Mouse (Mus musculus) heart, embryonic 11.5 days (tissue): ENCODE measurements around the gene Wscd2. TPM values are rescaled to one million over a fixed set of nuclear protein-coding genes. Genes with fewer than 3 reads are reported as not detected.
A peak's percentile ranks its signal among the peaks of the same experiment; 100 is the strongest.
"Not testable (repeated sequence)": the region's sequence is repeated elsewhere in the genome, so short reads cannot be mapped to it uniquely, and the experiment has no call there.

Experiments
- ATAC-seq: fragments of 200-750 bp; cut with Nextera tagmentation; replicated peaks from 2 replicates; pipeline ENCODE4 v1.8.0; 2017; ENCODE audit warnings: moderate library complexity; ENCODE audit not compliant: insufficient number of reproducible peaks, low FRiP score, low TSS enrichment
- H3K27ac ChIP-seq: fragments of 300-500 bp; sonication (generic); 2 replicates; pipeline ENCODE4 v1.5.1; 2014; ENCODE audit warnings: mild to moderate bottlenecking, low read depth, low read length
- H3K27me3 ChIP-seq: fragments of 300-500 bp; sonication (generic); 2 replicates; pipeline ENCODE4 v1.6.1; 2014; ENCODE audit warnings: mild to moderate bottlenecking, low read length, mixed read lengths; ENCODE audit not compliant: control insufficient read depth, insufficient read depth
- H3K36me3 ChIP-seq: fragments of 300-500 bp; sonication (generic); 2 replicates; pipeline ENCODE4 v1.6.1; 2014; ENCODE audit warnings: mild to moderate bottlenecking, low read length, moderate library complexity, mixed read lengths; ENCODE audit not compliant: control insufficient read depth, insufficient read depth
- H3K4me1 ChIP-seq: fragments of 300-500 bp; sonication (generic); 2 replicates; pipeline ENCODE4 v1.6.1; 2014; ENCODE audit warnings: low read length; ENCODE audit not compliant: control insufficient read depth, insufficient read depth
- H3K4me2 ChIP-seq: fragments of 300-500 bp; sonication (generic); 2 replicates; pipeline ENCODE4 v1.6.1; 2014; ENCODE audit warnings: mild to moderate bottlenecking, moderate library complexity
- H3K4me3 ChIP-seq: fragments of 300-500 bp; sonication (generic); 2 replicates; pipeline ENCODE4 v1.5.1; 2014; ENCODE audit warnings: low read depth, low read length
- H3K9ac ChIP-seq: fragments of 300-500 bp; sonication (generic); 2 replicates; pipeline ENCODE4 v1.6.1; 2014; ENCODE audit warnings: mild to moderate bottlenecking, low read depth, low read length, moderate library complexity
- H3K9me3 ChIP-seq: fragments of 300-500 bp; sonication (generic); replicated peaks from 2 replicates; pipeline ENCODE4 v1.6.1; 2016; ENCODE audit warnings: low read length; ENCODE audit not compliant: control insufficient read depth
- WGBS: fragments of 180-500 bp; shearing (Covaris S2); extraction: QIAGEN DNeasy Blood & Tissue Kit; methylation state at CpG from one replicate; pipeline ENCODE4 v1.1.7; 2014; ENCODE audit not compliant: insufficient replicate concordance; 5-methylcytosine and 5-hydroxymethylcytosine counted together
- polyA plus RNA-seq: library from polyadenylated mRNA; unstranded; fragments of >200 nt; fragmentation: Nextera tagmentation; extraction: Ambion mirVana; gene quantifications from 2 replicates; pipeline ENCODE4 v1.2.1, GENCODE M21; 2014

Wscd2 gene
- polyA plus RNA-seq, 1 experiment from 2014 or later: 2.4 TPM

DNA sequence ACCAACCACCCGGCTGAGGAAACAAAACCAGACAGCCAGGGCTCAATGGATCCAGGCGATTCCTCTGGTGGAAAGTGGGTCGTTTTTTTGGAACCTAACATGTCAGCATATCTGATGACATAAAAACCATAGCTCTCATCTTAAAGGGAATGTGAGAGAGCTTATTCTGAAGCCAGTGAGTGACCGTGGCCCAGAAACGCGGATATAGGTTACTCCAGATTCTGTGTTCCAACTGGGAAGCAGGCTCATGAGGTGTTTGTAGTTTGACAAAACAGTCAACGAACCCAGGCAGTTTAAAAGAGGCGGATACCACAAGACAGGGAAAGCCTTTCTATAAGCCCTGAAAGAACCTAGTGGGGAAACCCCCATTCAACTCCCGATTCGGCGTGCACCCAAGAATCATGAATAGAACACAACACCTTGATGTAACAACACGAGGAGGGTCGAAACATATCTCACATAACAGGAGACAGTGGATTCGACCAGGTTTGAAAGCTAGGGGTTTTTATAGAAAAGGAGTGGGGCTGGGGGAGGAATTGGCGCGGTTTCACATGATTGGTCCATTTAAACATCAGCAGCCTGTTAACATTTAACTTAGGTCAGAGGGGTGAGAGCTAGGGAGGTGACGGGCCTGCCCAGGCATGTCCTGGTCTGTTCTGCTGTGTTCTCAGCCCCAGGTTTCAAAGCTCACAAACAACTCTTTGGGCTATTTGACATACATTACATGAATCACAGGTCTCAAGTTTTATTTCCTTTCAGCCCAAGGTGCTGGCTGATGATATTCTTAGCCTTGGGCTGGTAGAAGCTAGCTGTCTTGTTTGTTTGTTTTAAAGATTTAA is 95.7 kb downstream of the Wscd2 start:
- not testable (repeated sequence) for H3K27me3 ChIP-seq, H3K4me1 ChIP-seq, H3K36me3 ChIP-seq, ATAC-seq, H3K4me2 ChIP-seq, H3K9ac ChIP-seq, H3K4me3 ChIP-seq, H3K27ac ChIP-seq, H3K9me3 ChIP-seq
- 77% methylated on average over 17 of the region's 17 CpGs for WGBS

DNA sequence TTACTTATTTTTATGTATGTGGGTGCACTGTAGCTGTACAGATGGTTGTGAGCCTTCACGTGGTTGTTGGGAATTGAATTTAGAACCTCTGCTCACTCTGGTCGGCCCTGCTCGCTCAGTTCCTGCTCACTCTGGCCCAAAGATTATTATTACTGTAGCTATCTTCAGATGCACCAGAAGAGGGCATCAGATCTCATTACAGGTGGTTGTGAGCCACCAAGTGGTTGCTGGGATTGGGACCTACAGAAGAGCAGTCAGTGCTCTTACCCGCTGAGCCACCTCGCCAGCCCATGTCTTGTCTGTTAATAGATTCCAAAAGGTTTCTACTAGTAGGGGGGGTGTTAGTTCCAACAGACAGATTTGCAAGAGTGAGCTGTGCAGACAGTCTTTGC is 96.3 kb downstream of the Wscd2 start:
- WGBS: 44% methylated on average over 5 of the region's 5 CpGs

DNA sequence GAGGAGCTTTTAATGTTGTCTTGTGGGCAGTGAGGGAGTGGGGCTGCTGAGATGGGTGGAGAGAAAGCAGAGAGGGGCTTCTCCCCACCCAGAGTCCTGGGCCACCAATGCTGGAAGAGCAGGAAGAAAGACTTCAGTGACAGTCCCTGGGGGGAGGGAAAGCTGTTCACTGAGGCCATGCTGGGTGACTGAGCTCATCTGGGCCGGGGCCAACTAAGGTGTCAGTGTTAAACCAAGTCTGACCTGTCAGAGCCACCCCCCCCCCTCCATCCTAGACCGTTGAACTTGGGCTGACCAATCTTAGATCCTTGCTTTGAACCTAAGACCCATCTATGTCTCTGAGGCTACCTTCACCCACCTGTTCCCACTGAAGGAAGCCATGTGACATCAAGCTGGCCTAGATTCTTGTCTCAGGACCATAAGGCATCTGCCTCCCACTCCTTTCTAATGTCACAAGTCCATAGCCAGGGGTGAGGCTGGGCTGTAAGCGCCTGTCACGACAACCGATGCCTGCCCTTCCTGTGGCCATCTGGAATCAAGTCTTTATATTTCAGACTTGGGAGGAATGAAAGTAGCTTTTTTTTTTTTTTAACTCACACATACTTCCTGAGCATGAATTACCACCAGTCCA is 100.0 kb downstream of the Wscd2 start:
- Histone ChIP-seq H3K27me3 (no peaks in the 10 kb centered on the region; the same call in 1 of the 2 replicates), H3K36me3 (no peaks in the 10 kb centered on the region), H3K9ac (no peak overlapping the region), H3K4me3 (no peak overlapping the region), H3K4me1 (no peaks in the 10 kb centered on the region), H3K4me2 (no peak overlapping the region), H3K9me3 (no peaks in the 10 kb centered on the region), H3K27ac (no peak overlapping the region)
- no peak for ATAC-seq
- 66% methylated on average over 5 of the region's 5 CpGs for WGBS

More for the DNA sequence above, 96.3 kb downstream of the Wscd2 start:
- H3K36me3 ChIP-seq, H3K4me1 ChIP-seq, H3K9me3 ChIP-seq, H3K27me3 ChIP-seq, H3K9ac ChIP-seq, H3K27ac ChIP-seq, ATAC-seq, H3K4me2 ChIP-seq, H3K4me3 ChIP-seq: not testable (repeated sequence)

DNA sequence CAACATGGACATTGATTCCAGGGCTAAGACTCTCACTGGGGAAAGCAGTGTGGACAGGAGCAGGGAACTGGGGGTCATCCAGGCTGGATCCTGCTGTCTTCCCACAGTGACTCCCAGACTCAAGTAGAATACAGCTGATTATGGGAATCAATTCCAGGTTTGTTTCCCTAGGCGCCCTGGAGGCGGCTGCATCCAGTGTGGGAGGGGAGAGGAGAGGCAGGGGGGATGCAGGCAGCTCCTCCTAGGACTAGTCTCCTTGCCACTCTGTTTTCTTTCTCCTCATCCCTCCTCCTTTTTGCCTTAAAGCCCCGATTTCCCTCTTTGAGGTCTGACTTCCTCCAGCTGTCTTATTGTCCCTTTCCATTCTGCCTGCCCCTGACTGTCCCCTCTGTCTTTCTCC is 101.0 kb downstream of the Wscd2 start:
- 3% methylated on average over 3 of the region's 3 CpGs for WGBS
- Histone ChIP-seq H3K4me2 (no peak overlapping the region), H3K4me3 (no peak overlapping the region), H3K36me3 (no peaks in the 10 kb centered on the region), H3K27me3 (no peaks in the 10 kb centered on the region; the same call in 1 of the 2 replicates), H3K4me1 (no peaks in the 10 kb centered on the region), H3K27ac (no peak overlapping the region), H3K9ac (no peak overlapping the region), H3K9me3 (no peaks in the 10 kb centered on the region)
- ATAC-seq: no peak

DNA sequence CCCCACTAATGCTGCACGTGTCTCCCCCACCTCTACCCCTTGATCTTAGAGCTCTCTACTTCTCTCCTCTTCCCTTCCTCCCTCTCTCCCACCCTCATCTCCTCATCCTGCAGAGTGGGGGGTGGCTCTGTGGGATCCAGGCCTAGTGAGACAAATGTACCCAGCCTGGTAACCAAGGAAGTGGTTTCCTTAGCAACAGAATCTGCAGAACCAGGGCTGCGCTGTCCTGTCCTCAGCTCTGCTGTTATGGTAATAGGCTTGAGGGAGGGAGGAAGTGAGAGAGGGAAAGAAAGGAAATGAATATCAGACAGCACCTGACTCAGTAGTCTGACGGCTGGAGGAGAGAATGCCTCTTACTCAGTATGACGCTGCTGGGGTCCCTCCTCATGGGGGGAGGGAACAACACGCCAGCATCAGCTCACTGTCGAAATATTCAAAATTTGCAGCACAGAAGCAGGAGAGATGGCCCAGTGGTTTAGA is 101.7 kb downstream of the Wscd2 start:
- H3K27ac ChIP-seq: no peak overlapping the region
- no peaks in the 10 kb centered on the region for H3K9me3 ChIP-seq
- H3K4me3 ChIP-seq: no peak overlapping the region
- H3K9ac ChIP-seq: no peak overlapping the region
- H3K27me3 ChIP-seq: no peaks in the 10 kb centered on the region; the same call in 1 of the 2 replicates
- H3K36me3 ChIP-seq: no peaks in the 10 kb centered on the region
- 21% methylated on average over 6 of the region's 6 CpGs for WGBS
- no peaks in the 10 kb centered on the region for H3K4me1 ChIP-seq
- 0 out of 2 replicates have a peak, but pooled peaks have one; percentile 21 for ATAC-seq
- no peak overlapping the region for H3K4me2 ChIP-seq

DNA sequence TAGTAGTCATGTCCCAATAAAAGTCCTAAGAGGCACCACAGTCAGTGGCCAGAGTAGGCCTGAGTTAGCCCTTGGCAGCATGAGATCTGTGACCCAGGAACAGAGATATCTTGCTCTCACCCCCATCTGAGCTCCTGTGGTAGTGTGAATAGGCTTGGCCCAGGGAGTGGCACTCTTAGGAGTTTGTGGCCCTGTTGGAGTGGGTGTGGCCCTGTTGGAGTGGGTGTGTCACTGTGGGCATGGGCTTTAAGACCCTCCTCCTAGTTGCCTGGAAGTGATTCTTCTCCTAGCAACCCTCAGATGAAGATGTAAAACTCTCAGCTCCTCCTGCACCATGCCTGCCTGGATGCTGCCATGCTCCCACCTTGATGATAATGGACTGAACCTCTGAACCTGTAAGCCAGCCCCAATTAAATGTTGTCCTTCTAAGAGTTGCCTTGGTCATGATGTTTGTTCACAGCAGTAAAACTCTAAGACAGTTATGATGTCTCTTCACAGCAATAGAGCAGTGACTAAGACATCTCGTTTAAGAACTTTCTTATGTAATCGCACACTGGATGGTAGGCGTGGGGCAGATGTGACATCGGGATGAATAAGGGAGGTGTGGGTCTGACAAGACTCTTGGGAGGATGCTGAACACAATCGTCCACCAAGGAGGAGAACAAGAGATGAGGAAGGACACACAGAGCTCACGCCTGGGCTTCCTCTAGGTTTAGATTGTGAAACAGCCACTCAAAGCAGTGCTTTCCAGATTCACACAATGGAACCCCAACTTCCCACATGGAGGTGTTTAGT is 104.0 kb downstream of the Wscd2 start:
- Histone ChIP-seq H3K4me2 (no peak overlapping the region), H3K4me1 (no peaks in the 10 kb centered on the region), H3K9ac (no peak overlapping the region), H3K27me3 (no peaks in the 10 kb centered on the region; the same call in 1 of the 2 replicates), H3K4me3 (no peak overlapping the region), H3K36me3 (no peaks in the 10 kb centered on the region), H3K27ac (no peak overlapping the region), H3K9me3 (no peaks in the 10 kb centered on the region)
- 82% methylated on average over 6 of the region's 6 CpGs for WGBS
- ATAC-seq: no peak

DNA sequence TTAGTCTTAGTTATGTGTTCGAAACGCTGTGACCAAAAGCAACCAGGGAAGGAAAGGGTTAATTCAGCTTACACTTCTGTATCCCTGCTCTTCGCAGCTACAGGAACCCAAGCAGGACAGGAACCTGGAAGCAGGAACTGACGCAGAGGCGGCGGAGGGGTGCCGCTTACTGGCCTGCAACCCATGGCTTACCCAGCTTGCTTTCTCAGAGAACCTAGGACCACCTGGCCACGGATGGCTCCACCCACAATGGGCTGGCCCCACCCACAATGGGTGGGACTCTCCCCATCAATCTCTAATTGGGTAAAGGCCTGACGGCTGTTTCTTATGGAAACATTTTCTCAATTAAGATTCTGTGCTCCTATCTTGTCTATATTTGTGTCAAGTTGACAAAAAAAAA is 106.1 kb downstream of the Wscd2 start:
- H3K27me3 ChIP-seq: no peaks in the 10 kb centered on the region
- no peaks in the 10 kb centered on the region for H3K36me3 ChIP-seq
- no peaks in the 10 kb centered on the region for H3K9me3 ChIP-seq
- no peak for ATAC-seq
- no peak overlapping the region for H3K4me2 ChIP-seq
- 79% methylated on average over 9 of the region's 9 CpGs for WGBS
- H3K4me3 ChIP-seq: no peak overlapping the region
- no peaks in the 10 kb centered on the region for H3K4me1 ChIP-seq
- H3K27ac ChIP-seq: no peak overlapping the region
- H3K9ac ChIP-seq: no peak overlapping the region

DNA sequence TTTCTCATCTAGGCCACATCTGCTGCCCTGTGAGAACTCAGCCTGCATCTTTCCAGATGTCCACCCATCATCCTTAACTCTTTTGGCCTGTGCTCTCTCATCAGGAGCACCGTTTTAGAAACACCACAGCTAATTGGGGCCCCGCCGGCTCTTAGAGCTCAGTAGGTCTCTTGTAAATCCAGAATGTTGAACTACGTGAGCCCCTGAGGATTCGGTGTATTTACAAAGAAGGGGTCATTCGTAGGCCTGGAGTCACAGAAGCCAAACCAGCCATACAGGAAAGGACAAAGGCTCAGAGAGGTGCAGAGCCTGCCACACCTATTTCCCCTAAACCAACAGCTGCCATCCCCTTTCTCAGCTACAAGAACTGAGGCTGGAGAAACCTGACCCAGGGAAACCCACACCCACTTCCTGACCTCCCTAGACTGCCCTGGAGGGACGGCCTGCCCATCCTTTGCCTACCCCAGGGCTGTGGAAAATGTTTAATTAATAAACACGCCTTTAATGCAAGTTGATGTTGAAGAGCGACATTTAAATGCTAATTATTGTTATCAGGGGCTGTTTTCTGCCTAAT is 106.7 kb downstream of the Wscd2 start:
- 67% methylated on average over 9 of the region's 9 CpGs for WGBS
- no peaks in the 10 kb centered on the region for H3K27me3 ChIP-seq
- no peaks in the 10 kb centered on the region for H3K36me3 ChIP-seq
- no peak overlapping the region for H3K27ac ChIP-seq
- no peak overlapping the region for H3K4me2 ChIP-seq
- ATAC-seq: no peak
- H3K4me3 ChIP-seq: no peak overlapping the region
- no peak overlapping the region for H3K9ac ChIP-seq
- H3K4me1 ChIP-seq: no peaks in the 10 kb centered on the region
- no peaks in the 10 kb centered on the region for H3K9me3 ChIP-seq
